Mouse (Mus musculus): Measurements from ENCODE around the gene Ltk.

Gene Ltk

GRCm38 (mm10) chr2:119703171-119703570 lies 57.1 kb downstream of the Ltk start:
- no peak for DNase-seq (ENCODE audit: low read depth)

All from c-Kit-positive CD71-positive TER-119-negative erythroid progenitor cells, embryonic 14.5 days (primary cell).